Mouse (Mus musculus): ENCODE results near the gene Car2.

- TF ChIP-seq POLR2A (IDR thresholded peaks at IDR 0.05; ENCODE audit: control insufficient read depth, low read depth, low read length), result no peak
- no peak for TF ChIP-seq CTCF (IDR thresholded peaks at IDR 0.05; ENCODE audit: control insufficient read depth, insufficient read depth, insufficient replicate concordance, low read depth, low read length)
Observed at GRCm38 (mm10) chr3:14897770-14898169, 11.7 kb downstream of the Car2 start.
